Mouse (Mus musculus) retina, embryonic 14.5 days (tissue): ENCODE measurements around the gene Cfd.
A peak's percentile ranks its signal among the peaks of the same experiment; 100 is the strongest.
"Not testable (repeated sequence)": the region's sequence is repeated elsewhere in the genome, so short reads cannot be mapped to it uniquely, and the experiment has no call there.

Experiments used
- DNase-seq: peaks from one replicate; pipeline ENCODE4 v3.0.0-alpha.2; 2015; ENCODE audit warnings: low spot score

The Cfd gene

DNA sequence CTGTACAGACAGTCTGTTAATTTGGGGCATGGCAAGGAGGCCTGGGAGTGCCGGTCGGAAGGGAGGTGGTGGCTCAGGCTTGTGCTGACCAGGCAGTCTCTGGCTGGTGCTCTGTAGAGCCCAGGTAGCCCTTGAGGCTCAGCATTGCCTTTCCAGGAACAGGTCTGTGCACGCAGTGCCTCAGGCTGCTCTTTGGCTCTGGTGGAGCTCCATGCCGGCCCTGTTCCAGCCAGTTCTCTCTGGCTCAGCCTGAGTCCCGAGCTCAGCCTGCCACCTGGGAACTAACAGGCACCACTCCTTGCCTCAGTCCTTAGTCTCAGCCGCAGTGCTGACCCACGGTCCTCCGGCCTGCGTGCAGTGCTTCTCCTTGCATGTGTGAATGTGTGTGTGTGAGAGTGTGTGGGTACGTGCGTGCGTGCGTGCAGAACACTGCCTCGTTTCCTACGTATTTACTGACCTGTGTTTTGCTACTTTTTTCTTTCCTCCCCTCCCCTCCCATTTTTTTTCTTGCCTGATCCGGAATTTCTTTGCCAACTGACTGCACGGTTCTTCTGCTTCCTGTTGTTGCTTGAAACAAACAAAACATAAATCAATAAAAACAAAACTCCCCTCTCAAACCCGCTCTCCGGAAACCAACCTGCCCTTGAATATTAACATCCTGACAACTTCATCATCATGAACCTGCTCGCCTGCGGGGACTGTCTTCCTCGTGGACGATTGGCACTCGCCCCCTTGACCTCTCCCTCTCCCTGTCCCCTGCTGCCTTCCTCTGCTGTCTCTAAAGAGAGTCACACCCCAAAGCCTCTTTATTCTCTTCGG is 29.2 kb upstream of the Cfd start:
- DNase-seq, result no peak

DNA sequence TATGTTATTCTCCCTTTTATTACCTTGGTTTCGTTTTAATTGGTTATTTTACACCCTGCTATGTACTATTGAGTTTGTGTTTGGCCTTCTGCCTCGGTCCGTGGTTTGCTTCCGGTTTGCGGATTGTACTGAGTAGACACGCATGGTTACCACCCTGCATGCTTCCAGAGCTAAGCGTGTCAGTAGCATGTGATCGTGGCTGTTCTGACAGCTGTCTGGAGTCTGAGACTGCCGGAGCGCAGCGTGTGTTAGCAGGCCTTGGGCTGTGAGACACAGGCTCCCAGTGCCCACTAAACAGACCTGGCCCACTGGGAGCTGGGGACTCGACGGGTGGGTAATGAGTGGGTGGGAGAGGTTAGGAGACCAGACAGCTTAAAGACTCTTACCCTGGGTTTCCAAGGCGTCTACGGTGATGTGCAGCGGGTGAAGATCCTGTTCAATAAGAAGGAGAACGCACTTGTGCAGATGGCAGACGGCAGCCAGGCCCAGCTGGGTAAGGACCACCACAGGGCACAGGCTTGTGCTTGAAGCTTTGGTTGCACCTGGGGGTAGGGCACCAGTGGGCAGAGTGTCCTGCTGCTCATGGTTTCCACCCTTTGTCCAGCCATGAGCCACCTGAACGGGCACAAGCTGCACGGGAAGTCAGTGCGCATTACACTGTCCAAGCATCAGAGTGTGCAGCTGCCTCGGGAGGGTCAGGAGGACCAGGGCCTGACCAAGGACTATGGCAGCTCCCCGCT is 28.4 kb upstream of the Cfd start:
- DNase-seq, result no peak

GRCm38 (mm10) chr10:79862925-79863324 is 27.7 kb upstream of the Cfd start:
- DNase-seq, result no peak

DNA sequence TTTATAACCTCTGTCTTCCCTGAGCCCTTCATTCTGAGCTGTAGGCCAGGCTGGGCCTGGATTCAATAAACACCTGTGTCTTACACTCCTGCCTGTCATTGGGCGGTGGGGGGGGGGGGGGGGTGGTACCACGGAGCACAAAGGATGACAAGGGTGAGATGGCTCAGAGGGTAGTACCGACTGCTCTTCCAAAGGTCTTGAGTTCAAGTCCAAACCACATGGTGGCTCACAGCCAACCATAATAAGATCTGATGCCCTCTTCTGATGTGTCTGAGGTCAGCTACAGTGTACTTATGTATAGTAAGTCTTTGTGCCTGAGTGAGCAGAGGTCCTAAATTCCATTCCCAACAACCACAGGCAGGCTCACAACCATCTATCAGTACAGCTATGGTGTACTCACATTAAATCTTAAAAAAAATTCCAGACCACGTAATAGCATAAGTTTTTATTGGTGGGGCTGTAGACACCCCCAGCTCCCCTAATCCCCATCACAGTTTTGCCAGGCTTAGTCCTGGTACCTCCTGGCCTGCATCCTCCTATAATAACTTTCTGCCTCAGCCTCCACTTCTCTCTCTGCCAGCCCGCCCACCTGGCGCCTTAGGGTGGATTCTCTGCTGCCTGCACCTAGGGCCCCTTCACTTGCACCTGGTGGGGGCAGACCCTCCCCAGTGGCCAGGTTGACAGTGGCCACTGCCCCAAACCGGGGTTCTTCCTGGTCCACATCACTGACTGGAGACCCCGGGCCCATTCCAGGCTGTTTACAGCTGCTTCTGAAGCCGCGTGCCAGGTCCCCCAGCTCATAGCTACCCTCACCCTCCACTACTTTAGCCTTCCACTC is 26.1 kb upstream of the Cfd start:
- no peak for DNase-seq

GRCm38 (mm10) chr10:79865189-79865601 is 25.5 kb upstream of the Cfd start:
- DNase-seq, result no peak

DNA sequence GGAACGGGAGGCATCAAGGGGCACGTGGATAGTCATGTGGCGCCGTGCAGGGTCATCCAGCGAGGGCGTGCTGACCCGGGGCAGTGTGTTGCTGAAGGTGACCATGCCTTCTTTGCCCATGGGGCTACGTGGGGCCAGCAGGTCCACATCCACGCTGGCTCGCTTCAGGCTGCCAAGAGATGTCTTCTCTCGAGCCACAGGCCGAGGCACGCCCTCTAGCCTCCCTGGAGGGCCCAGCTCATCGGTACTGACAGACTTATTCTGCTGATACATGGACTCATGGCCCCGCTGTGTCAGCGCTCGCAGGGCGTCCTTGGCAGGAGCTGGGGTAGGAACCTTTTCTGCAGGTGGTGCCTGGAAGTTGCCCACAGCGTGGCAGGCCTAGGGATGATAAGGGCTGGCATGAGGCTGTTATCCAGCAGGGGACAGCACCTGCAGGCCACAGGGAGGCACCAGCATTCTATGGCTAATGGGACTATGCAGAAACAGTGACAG is 24.8 kb upstream of the Cfd start:
- no peak for DNase-seq

DNA sequence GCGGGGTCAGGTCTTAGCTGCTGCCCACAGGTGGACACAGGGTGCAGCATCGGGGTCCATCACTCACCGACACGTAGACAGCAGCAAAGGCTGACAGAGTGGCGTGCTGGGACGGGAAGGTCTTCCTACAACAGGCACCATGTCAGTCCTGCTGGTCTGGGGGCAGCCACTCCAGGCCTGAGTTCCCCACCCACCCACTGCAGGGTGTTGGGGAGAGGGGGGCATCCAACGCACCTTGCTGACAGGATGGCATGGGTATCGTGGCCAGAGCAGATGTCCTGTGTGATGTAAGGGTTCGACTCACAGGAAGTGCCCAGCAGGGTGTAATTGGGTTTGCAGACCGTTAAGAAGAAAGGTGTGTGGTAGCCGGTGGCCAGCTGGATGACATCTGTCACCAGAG is 24.1 kb upstream of the Cfd start:
- DNase-seq, result no peak

- no peak for DNase-seq
Measured at GRCm38 (mm10) chr10:79871845-79872244, 18.8 kb upstream of the Cfd start.

- DNase-seq, result no peak
Measured at GRCm38 (mm10) chr10:79872862-79873261, 17.8 kb upstream of the Cfd start.

GRCm38 (mm10) chr10:79873313-79873712 is 17.3 kb upstream of the Cfd start:
- no peak for DNase-seq

DNA sequence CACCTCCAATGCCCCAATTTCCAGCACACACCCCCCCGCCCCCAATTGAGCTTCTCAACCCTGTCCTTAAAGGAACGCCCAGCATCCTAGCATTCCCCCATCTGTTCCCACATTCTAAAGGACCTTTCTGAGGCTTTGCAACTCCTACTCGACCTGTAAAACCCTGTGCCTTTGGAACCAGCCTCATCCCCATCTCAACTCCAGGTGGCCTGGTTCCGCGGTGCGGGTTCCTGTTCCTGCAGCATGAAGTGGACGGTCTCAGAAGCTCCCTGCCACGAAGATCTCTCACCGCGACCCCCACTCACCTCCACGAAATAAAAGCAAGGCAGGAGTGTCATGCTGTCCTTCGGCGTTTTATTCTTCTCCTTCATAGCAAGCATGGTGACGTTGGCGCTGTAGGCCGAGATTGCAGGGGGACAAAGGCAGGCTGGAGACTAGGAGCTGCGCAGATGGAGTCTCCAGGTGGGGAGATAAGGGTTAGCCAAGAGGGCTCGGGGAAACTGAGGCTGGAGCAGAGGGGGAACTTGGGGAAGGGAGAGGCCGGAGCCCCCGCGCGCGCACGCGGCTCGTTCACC is 16.9 kb upstream of the Cfd start:
- DNase-seq, result no peak

GRCm38 (mm10) chr10:79874290-79874862 is 16.3 kb upstream of the Cfd start, which contains the start of the genes Prtn3 and Plppr3:
Prtn3 (plus strand) TSS chr10:79874476.
Plppr3 (minus strand) TSS chr10:79874634.
- DNase-seq, result peak; percentile 85

DNA sequence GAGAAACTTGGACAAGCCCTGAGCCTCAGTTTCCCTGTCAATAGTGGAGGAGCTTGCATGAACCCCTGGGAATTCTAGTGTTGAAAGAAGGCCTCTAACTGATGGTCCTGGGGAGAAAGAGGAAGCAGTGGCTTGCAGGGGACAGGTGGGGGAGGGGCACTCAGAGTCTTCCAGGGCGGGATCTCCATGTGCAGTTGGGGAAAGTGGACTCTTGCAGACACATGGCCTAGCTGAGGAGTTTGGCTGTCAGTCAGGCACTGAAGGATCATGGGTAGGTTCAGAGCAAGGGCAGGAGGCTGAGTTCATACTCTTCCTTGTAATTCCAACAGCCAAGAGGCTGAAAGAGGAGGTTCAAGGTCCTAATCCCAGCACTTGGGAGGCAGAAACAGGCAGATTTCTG is 13.5 kb upstream of the Cfd start:
- DNase-seq, result no peak

DNA sequence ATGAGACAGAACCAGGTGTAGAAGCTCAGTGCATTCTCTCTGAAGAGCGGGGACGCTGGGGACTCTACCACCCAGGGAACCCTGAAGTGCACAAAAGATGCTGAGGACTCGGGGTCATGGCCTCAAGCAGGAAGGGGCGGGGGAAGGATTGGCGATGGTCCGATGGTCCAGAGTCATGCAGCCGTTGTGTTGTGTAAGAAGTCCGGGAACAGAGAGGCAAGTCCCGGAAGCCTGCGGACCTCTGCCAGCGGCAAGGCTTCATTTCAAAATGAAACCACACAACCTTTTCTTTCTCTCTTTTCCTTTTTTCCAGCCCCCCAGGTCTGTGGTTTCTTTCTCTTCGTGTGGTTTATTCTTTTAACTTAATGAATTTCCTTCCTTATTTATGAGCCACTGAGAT is 12.9 kb upstream of the Cfd start:
- DNase-seq, result no peak

- DNase-seq, result no peak
Measured at GRCm38 (mm10) chr10:79879527-79879926, 11.1 kb upstream of the Cfd start.

GRCm38 (mm10) chr10:79880721-79881120 is 9.9 kb upstream of the Cfd start:
- no peak for DNase-seq

DNA sequence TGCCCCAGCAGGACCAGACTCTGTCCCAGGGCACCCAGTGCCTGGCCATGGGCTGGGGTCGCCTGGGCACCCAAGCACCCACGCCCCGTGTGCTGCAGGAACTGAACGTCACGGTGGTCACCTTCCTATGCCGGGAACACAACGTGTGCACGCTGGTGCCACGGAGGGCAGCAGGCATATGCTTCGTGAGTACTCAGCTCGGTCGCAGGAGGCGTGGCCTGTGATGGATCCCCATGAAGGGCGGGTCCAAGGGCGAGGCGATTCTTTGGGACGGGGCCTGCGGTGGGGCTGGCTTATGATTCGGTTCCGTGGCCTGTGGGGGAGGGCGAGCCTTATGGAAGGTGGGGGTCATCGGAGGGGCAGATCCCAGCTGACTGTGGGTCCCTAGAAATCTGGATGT is 8.7 kb upstream of the Cfd start:
- no peak for DNase-seq

DNA sequence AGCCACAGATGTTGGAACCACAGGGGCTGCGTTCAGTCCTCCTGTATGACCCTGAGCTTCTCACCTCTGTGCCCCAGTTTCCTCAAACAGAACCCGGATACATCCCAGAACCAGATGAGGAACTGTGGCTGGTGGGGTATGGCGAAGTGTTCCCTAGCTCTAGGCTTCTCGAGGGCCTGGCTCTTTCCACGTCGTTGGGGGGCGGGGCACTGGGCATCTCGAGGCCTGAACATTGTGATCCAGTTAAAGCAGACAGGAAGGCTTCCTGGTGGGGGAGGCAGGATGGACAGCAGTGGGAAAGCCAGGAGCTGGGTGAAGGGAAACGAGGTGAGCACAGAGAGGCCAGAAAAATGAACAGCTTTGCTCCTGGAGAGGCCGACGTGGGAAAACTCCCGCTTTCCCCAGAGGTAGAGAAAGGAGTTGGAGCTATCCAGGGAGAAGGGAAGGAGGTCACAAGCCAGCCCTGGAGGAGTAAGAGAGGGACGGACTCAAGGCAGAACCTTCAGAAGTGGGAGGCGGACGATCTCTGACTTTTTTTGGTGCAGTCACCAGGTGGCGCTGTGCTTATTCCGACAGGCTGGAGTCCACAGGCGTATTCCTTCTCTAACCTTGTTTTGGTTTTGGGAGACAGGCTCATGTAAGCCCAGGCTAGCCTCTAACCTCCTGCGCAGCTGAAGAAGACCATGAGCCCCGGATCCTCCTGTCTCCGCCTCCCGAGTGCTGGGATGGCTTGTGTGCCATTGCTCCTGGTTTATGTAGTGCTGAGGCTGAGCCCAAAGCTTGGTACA is 7.2 kb upstream of the Cfd start:
- DNase-seq, result peak; percentile 90

DNA sequence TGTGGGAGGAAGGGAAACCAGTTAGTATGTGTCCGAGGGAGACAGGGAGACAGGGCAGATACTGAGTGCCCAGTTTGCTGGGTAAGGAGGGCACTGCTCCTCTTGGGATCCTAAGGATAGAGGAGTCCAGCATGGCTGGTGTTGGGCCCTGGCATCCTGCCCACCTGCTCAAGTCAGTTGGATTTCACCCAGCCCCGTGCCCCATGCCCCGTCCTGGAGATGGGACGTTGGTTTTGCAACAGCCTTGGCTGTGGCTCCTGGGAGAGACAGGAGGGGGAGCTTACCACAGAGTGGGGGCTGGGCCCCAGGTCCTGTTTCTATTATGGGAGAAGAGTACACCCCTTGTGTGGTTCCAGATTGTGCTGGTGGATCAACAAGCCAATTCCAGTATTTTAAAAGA is 6.2 kb upstream of the Cfd start:
- DNase-seq, result no peak

GRCm38 (mm10) chr10:79884938-79885337 is 5.7 kb upstream of the Cfd start:
- not testable (repeated sequence) for DNase-seq

DNA sequence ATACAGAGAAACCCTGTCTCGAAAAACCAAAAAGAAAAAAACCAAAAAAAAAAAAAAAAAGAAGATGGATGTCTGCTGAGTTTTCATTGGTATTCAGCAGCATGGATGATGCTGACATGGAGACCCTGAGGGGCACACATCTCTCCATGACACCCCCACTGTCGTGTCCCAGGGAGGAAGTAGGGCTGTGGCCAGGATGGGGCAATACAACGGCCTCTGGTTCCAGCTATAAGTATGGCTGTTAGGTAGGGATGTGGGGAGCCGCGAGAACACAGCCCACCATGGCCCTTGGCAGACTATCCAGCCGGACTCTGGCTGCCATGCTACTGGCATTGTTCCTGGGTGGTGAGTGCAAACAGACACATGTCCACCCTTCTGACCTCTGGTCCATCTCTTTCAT is 4.6 kb upstream of the Cfd start, which contains the start of gene Elane:
Elane (plus strand) TSS at position 194 of the 400 bp plus-strand sequence.
- DNase-seq, result no peak
